Mouse (Mus musculus) neural tube, embryonic 12.5 days (tissue): ENCODE data around the gene Mylpf. TPM values are rescaled to one million over a fixed set of nuclear protein-coding genes. Genes with fewer than 3 reads are reported as not detected.
"Not testable (repeated sequence)": the region's sequence is repeated elsewhere in the genome, so short reads cannot be mapped to it uniquely, and the experiment has no call there.

Source experiments
- ATAC-seq: fragments of 200-750 bp; cut with Nextera tagmentation; 2 replicates; pipeline ENCODE4 v1.8.0; 2017; ENCODE audit warnings: low read depth, mild to moderate bottlenecking, moderate TSS enrichment, moderate library complexity; ENCODE audit not compliant: low FRiP score
- H3K27ac ChIP-seq: fragments of 300-500 bp; sonication (generic); 2 replicates; pipeline ENCODE4 v1.5.1; 2016
- H3K27me3 ChIP-seq: fragments of 300-500 bp; sonication (generic); replicated peaks from 2 replicates; pipeline ENCODE4 v1.6.1; 2016; ENCODE audit warnings: mild to moderate bottlenecking
- H3K36me3 ChIP-seq: fragments of 300-500 bp; sonication (generic); 2 replicates; pipeline ENCODE4 v1.6.1; 2016; ENCODE audit warnings: mild to moderate bottlenecking
- H3K4me1 ChIP-seq: fragments of 300-500 bp; sonication (generic); 2 replicates; pipeline ENCODE4 v1.6.1; 2016
- H3K4me2 ChIP-seq: fragments of 300-500 bp; sonication (generic); replicated peaks from 2 replicates; pipeline ENCODE4 v1.6.1; 2016; ENCODE audit warnings: mild to moderate bottlenecking
- H3K4me3 ChIP-seq: fragments of 300-500 bp; sonication (generic); 2 replicates; pipeline ENCODE4 v1.5.1; 2016
- H3K9ac ChIP-seq: fragments of 300-500 bp; sonication (generic); 2 replicates; pipeline ENCODE4 v1.6.1; 2016; ENCODE audit warnings: mild to moderate bottlenecking
- H3K9me3 ChIP-seq: fragments of 300-500 bp; sonication (generic); 2 replicates; pipeline ENCODE4 v1.6.1; 2016; ENCODE audit warnings: mild to moderate bottlenecking
- WGBS: fragments of 180-500 bp; shearing (Covaris S2); methylation state at CpG from one replicate; pipeline ENCODE4 v1.1.7; 2016; 5-methylcytosine and 5-hydroxymethylcytosine counted together
- polyA plus RNA-seq: library from polyadenylated mRNA; unstranded; fragments of >200 nt; fragmentation: Nextera tagmentation; extraction: Ambion mirVana; gene quantifications from 2 replicates; pipeline ENCODE4 v1.2.1, GENCODE M21; 2016

Mylpf gene
- polyA plus RNA-seq, 1 experiment from 2014 or later = 54.2 TPM

GRCm38 (mm10) chr7:127233368-127233749 is 24.7 kb downstream of the Mylpf start:
- Histone ChIP-seq H3K36me3 (peaks cover 56% of the 10 kb centered on the region), H3K9ac (peak overlapping the region; percentile 96), H3K4me3 (peak overlapping the region; percentile 90), H3K4me1 (peaks cover 30% of the 10 kb centered on the region), H3K27ac (peak overlapping the region; percentile 98), H3K27me3 (no peaks in the 10 kb centered on the region), H3K9me3 (no peaks in the 10 kb centered on the region), H3K4me2 (peak overlapping the region; percentile 86)
- ATAC-seq = peak; percentile 52
- under 1% methylated on average over 27 of the region's 27 CpGs for WGBS

DNA sequence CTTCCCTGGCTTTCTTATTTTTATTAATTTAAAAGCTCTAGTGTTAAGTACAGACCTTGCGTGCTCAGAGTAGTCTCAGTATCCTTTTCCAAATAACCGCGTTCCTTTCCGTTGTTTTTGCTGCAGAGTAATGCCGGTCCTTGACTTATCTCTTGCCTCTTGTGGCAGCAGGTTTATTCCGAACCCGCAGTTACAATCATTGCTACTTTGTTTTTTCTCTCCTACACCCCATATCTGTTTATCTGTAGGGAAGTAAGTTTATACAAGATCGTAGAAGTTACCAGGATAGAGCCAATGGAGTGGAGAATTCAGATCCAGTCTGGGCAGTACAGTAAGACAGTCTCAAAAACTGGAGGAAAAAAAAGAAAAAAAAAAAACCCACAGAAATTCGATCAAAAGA is 25.1 kb downstream of the Mylpf start:
- WGBS = 6% methylated on average over 9 of the region's 9 CpGs
- Histone ChIP-seq H3K9ac (peak overlapping the region; percentile 96), H3K4me3 (peak overlapping the region; percentile 90), H3K4me2 (peak overlapping the region; percentile 86), H3K27me3 (no peaks in the 10 kb centered on the region), H3K36me3 (peaks cover 60% of the 10 kb centered on the region), H3K27ac (peak overlapping the region; percentile 98; the same call in 1 of the 2 replicates), H3K4me1 (peaks cover 30% of the 10 kb centered on the region), H3K9me3 (no peaks in the 10 kb centered on the region)
- ATAC-seq = no peak

GRCm38 (mm10) chr7:127234777-127235176 is 26.1 kb downstream of the Mylpf start:
- Histone ChIP-seq H3K27me3 (no peaks in the 10 kb centered on the region), H3K27ac (no peak overlapping the region), H3K9ac (no peak overlapping the region; the same call in 1 of the 2 replicates), H3K4me3 (no peak overlapping the region), H3K36me3 (peaks cover 57% of the 10 kb centered on the region), H3K4me2 (peak overlapping the region; percentile 86), H3K4me1 (peaks cover 29% of the 10 kb centered on the region), H3K9me3 (no peaks in the 10 kb centered on the region)
- WGBS = 94% methylated on average over 2 of the region's 2 CpGs
- no peak for ATAC-seq

- Histone ChIP-seq H3K4me3 (no peak overlapping the region; the same call in 1 of the 2 replicates), H3K27ac (no peak overlapping the region), H3K27me3 (no peaks in the 10 kb centered on the region), H3K9ac (0 out of 2 replicates have a peak overlapping the region, but pooled peaks have one; percentile 87), H3K9me3 (no peaks in the 10 kb centered on the region), H3K4me2 (peak overlapping the region; percentile 90), H3K4me1 (peaks cover 19% of the 10 kb centered on the region), H3K36me3 (peaks cover 22% of the 10 kb centered on the region)
- WGBS = 35% methylated on average over 2 of the region's 2 CpGs
- no peak for ATAC-seq
These were observed 34.7 kb downstream of the Mylpf start for GRCm38 (mm10) chr7:127243361-127243867.

- H3K36me3 ChIP-seq = peaks cover 15% of the 10 kb centered on the region
- H3K27ac ChIP-seq = 0 out of 2 replicates have a peak within 1 kb of the TSS, but pooled peaks have one; percentile 55
- H3K9me3 ChIP-seq = no peaks in the 10 kb centered on the region
- peak; percentile 94 for ATAC-seq
- peak within 1 kb of the TSS; percentile 87 for H3K9ac ChIP-seq
- 1% methylated on average over 53 of the region's 56 CpGs for WGBS
- H3K4me2 ChIP-seq = peak within 1 kb of the TSS; percentile 90
- H3K4me3 ChIP-seq = peak within 1 kb of the TSS; percentile 62
- H3K27me3 ChIP-seq = no peaks in the 10 kb centered on the region
- H3K4me1 ChIP-seq = peaks cover 19% of the 10 kb centered on the region
These were observed 35.4 kb downstream of the Mylpf start, which contains the start of gene Zfp771 for GRCm38 (mm10) chr7:127243870-127244657. Gene Zfp771 (plus strand): TSS chr7:127244274.

GRCm38 (mm10) chr7:127244658-127245510 is 36.2 kb downstream of the Mylpf start:
- WGBS = 15% methylated on average over 28 of the region's 33 CpGs
- Histone ChIP-seq H3K4me2 (peak overlapping the region; percentile 90), H3K36me3 (peaks cover 19% of the 10 kb centered on the region), H3K9me3 (no peaks in the 10 kb centered on the region), H3K9ac (peak overlapping the region; percentile 87), H3K27ac (0 out of 2 replicates have a peak overlapping the region, but pooled peaks have one; percentile 55), H3K27me3 (no peaks in the 10 kb centered on the region), H3K4me1 (peaks cover 19% of the 10 kb centered on the region), H3K4me3 (peak overlapping the region; percentile 62)
- ATAC-seq = peak; percentile 67

- H3K27me3 ChIP-seq, H3K27ac ChIP-seq, ATAC-seq, H3K9me3 ChIP-seq, H3K4me3 ChIP-seq, H3K4me2 ChIP-seq, H3K9ac ChIP-seq: not testable (repeated sequence)
- 92% methylated on average over 8 of the region's 8 CpGs for WGBS
- Histone ChIP-seq H3K36me3 (peaks cover 22% of the 10 kb centered on the region), H3K4me1 (peaks cover 20% of the 10 kb centered on the region)
These were observed 41.8 kb downstream of the Mylpf start for GRCm38 (mm10) chr7:127250511-127250910.

GRCm38 (mm10) chr7:127252414-127252813 is 43.7 kb downstream of the Mylpf start:
- Histone ChIP-seq H3K9ac (no peak overlapping the region), H3K36me3 (peaks cover 19% of the 10 kb centered on the region), H3K27ac (no peak overlapping the region), H3K9me3 (no peaks in the 10 kb centered on the region), H3K4me3 (no peak overlapping the region), H3K4me1 (peaks cover 9% of the 10 kb centered on the region), H3K4me2 (no peak overlapping the region), H3K27me3 (no peaks in the 10 kb centered on the region)
- ATAC-seq = no peak
- 90% methylated on average over 2 of the region's 2 CpGs for WGBS

DNA sequence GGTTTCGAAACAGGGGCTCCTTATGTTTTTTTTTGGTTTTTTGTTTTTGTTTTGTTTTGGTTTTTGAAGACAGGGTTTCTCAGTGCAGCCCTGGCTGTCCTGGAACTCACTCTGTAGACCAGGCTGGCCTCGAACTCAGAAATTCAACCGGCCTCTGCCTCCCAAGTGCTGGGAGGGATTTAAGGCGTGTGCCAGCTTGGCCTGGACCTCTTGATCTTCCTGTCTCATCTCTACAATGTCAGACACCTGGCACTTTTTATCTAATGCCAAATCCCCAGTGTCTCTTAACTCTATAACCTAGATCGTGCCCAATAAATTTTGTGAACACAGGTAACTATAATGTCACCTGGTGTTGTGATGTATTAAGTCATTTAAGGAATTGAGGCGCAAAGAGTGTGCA is 44.7 kb downstream of the Mylpf start:
- peaks cover 9% of the 10 kb centered on the region for H3K4me1 ChIP-seq
- peak overlapping the region; percentile 66; the same call in 1 of the 2 replicates for H3K9ac ChIP-seq
- 87% methylated on average over 6 of the region's 6 CpGs for WGBS
- H3K4me3 ChIP-seq = peak overlapping the region; percentile 56
- no peaks in the 10 kb centered on the region for H3K9me3 ChIP-seq
- no peaks in the 10 kb centered on the region for H3K27me3 ChIP-seq
- no peak overlapping the region; the same call in 1 of the 2 replicates for H3K27ac ChIP-seq
- ATAC-seq = no peak
- H3K36me3 ChIP-seq = peaks cover 19% of the 10 kb centered on the region
- peak overlapping the region; percentile 86 for H3K4me2 ChIP-seq

- peak; percentile 92 for ATAC-seq
- Histone ChIP-seq H3K27me3 (no peaks in the 10 kb centered on the region), H3K9me3 (no peaks in the 10 kb centered on the region)
These were observed 45.4 kb downstream of the Mylpf start for GRCm38 (mm10) chr7:127253821-127254769.

DNA sequence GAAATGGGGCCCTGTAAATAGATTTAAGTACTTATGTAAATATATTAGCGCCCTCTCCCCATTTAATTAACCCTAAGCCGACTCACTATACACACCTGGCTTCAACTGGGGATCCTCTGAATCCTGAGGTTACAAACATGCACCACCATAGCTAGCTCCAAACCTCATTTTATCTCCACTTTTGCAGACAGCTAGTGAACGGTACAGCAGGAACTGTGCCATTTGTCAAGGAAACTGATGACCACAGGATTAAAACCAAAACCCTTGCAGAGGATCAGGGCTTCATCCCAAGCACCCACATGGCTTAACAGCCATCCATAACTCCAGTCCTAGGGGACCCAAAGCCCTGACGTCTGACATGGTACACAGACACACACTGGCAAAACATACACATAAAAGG is 46.3 kb downstream of the Mylpf start:
- Histone ChIP-seq H3K36me3 (peaks cover 11% of the 10 kb centered on the region), H3K9me3 (no peaks in the 10 kb centered on the region), H3K4me3 (peak overlapping the region; percentile 56; the same call in 1 of the 2 replicates), H3K27ac (no peak overlapping the region), H3K4me2 (peak overlapping the region; percentile 86), H3K9ac (peak overlapping the region; percentile 66; the same call in 1 of the 2 replicates), H3K4me1 (peaks cover 15% of the 10 kb centered on the region), H3K27me3 (no peaks in the 10 kb centered on the region)
- 19% methylated on average over 4 of the region's 4 CpGs for WGBS
- ATAC-seq = 0 out of 2 replicates have a peak, but pooled peaks have one; percentile 8

More at GRCm38 (mm10) chr7:127253821-127254769, 45.4 kb downstream of the Mylpf start:
- H3K4me1 ChIP-seq = peaks cover 12% of the 10 kb centered on the region
- H3K27ac ChIP-seq = peak overlapping the region; percentile 76
- H3K9ac ChIP-seq = peak overlapping the region; percentile 66
- peak overlapping the region; percentile 56 for H3K4me3 ChIP-seq
- peaks cover 19% of the 10 kb centered on the region for H3K36me3 ChIP-seq
- under 1% methylated on average over 136 of the region's 136 CpGs for WGBS
- H3K4me2 ChIP-seq = peak overlapping the region; percentile 86
